Mouse (Mus musculus): ENCODE results near the gene Igf2r.

DNA sequence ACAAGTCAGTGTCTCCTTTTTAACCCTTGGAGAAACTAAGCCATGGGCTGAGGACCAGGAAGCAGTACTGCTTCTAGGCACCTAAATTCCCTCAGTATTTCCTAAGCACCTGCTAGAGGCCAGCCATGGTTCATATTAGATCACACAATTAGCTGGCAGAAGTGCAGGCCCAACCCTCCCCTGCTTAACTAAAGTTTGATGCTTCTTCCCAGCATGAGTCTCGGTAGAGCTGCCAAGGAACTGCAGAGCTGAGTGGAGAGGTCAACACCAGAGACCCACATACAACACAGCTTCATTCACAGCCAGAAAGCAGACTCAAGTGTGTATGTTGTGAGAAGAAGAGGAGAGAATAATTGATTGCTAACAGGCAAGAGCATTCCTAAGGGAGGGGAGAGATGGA lies 40.9 kb downstream of the Igf2r start:
- TF ChIP-seq CTCF (IDR thresholded peaks at IDR 0.05; ENCODE audit: borderline replicate concordance, control insufficient read depth, extremely low read depth, insufficient read depth, low read length, poor library complexity) (no peak), POLR2A (IDR thresholded peaks at IDR 0.05; ENCODE audit: control insufficient read depth, extremely low read depth, insufficient read depth, low read length, poor library complexity) (no peak)
